Mouse (Mus musculus) liver, postnatal 0 days (tissue): ENCODE results near the gene Fanca.

Source experiments
- CTCF ChIP-seq: sonication (generic); IDR thresholded peaks from 2 replicates; pipeline ENCODE4 v1.5.1; 2016; ENCODE audit warnings: antibody characterized with exemption, low read depth
- EP300 ChIP-seq: IDR thresholded peaks from 2 replicates; pipeline ENCODE4 v1.6.1; 2016; ENCODE audit warnings: antibody characterized with exemption, low read depth, mild to moderate bottlenecking

DNA sequence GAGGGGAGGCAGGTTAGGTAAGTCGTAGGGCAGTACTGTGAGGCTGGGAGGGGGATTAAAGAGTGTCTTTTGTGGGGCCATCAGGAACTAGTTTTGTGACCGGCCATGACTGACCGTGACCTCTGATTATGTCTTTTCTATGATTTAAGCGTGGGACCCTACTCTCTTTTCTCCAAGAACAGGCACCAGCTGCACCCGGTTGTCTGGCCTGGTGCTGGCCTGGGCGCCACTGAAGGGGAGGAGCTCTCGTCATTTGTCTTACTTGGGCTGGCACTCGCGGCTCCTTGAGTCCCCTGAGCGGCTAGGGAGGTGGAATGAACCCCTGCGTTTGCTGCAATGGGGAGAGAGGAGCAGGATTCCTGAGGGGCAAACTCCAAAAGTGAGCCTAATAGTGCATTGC lies 34.8 kb upstream of the Fanca start:
- TF ChIP-seq CTCF (no peak), EP300 (no peak)
